Mouse (Mus musculus) liver (tissue): ENCODE results near the gene Cyp11a1.

Experiments
- DNase-seq: peaks from one replicate; pipeline ENCODE4 v3.0.0-alpha.2; 2020; ENCODE audit warnings: mixed read lengths

The Cyp11a1 gene

DNA sequence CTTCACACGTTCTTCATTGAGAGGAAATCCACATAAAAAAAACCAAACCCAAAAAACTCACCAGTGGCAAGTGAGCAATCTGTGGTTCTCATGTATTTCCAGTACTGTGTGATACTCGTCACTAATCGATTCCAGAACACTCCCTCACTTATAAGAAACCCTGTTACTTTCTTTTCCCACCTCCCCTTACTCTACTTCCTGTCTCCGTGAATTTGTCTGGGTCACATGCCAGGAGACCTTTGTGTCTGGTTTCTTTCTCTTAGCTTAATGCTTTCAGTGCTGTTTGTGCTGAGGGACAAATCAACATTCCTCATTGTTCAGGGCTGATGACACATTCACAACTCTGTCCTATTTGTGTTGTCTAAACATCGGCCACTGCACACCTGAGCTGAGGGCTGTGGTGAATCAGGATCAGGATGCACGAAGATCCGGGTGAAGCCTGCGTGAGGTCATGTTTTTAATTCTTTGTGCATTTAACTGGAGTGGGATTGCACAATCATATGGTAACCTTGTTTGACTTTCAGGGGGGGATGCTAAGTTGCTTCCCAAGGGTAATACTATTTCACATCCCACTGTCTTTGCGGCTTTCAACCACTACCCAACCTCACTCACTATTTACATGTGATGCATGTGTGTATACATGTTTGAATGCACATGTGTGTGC is 33.3 kb upstream of the Cyp11a1 start:
- no peak for DNase-seq

DNA sequence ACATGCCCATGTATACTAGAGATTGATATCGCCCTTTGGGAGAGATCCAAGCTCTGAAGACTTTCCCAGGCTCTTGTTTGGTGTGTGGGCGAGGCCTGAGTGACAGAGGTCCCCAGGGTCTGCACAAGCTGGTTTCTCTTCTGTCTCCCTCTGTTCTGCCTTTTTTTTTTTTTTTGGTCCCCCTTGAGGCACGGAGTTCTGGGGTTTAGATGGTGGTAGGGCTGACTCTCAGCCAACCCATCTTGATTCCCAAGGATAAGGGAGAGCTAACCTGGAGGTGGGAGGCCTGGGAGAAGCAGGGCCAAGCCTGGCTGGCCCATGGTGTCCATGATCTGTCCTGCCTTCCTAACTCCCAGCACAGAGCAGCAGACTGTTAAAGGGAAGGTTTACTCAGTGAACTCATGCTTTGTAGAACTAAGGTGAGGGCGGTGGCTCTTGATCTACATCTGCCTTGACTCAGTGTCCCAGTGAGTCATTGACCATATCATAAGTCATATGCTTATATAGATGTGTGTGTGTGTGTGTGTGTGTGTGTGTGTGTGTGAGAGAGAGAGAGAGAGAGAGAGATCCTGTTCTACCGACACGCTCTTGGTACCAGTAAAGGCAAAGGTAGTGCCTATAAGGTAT is 32.7 kb upstream of the Cyp11a1 start:
- no peak for DNase-seq

DNA sequence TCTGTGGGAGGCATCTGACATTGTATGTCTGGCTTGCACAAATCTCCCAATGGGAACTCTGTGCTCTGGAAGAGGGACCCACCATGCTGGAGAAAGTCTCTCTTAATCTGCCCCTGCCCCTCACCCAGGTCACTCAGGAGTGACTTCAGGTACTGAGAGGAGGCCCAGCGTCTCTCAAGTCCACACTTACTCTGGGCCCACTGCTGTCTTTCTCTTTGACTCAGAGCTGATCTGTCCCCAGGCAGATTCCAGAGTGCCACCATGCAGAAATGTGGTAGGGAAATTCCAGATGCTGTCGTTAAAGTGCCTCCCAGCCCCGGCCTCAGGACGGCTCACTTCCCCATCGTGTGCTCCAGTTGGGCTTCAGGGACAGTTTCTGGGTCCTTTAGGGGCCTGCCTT is 32.0 kb upstream of the Cyp11a1 start:
- no peak for DNase-seq

DNA sequence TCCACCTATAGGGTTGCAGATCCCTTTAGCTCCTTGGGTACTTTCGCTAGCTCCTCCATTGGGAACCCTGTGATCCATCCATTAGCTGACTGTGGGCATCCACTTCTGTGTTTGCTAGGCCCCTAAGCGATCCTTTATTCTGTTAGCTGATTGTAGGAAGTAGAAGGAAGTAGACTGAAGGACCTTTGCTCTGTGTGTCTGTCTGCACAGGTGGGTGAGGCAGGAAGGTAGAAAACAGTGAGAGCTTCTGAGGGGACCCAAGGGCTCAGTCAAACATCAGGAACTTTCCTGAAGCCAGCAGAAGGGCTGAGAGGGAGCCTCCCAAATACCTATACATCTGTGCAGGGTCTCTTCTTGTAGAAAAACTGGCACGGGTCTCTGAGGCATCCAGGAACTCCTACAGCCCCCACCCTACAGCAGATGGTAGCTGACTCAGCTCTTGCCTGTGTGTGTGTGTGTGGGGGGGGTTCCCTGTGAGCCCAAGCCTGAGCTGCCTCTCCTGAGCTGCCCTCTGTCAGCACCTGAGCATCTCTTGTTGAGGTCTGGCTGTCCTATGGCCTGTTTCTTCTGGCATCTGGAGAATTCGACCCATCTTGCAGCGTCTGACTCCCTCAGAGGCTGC is 30.9 kb upstream of the Cyp11a1 start:
- DNase-seq, result no peak

DNA sequence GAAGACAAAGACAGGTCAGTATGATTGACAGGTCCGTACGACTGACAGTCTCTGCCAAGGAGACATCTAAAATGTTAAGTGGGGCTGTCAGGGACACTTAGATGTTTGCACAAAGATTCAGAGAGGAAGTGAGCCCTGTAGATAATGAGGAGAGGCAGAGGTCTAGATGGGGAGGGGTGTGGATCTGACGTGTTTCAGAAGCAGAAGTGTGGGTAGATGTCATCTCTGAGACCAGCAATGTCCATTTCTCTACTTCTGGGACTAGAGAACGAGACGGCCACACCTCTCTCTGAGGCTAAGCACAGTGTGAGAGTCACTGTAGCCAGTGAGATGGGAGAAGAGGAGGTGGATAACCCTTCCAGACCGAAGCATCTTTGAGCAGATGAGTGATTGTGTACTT is 28.2 kb upstream of the Cyp11a1 start:
- no peak for DNase-seq

DNA sequence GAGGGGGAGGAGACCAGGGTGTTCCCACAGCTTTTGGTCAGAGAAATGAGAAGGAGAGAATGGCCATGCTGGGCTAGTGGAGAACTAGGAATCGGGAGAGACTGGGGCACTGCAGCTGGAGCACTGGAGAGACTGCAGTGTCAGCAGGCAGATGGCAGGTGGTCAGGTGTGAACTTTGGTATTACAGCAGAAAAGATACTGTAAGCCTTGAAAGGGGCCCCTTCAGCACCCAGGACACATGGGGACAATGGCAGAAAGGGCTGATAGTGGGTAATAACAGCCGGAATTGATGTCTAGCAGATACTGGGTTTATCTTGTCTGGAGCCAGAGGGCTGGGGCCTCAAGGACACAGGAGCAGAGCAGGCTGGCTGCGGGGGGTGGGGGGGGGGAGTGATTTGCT is 27.4 kb upstream of the Cyp11a1 start:
- no peak for DNase-seq

DNA sequence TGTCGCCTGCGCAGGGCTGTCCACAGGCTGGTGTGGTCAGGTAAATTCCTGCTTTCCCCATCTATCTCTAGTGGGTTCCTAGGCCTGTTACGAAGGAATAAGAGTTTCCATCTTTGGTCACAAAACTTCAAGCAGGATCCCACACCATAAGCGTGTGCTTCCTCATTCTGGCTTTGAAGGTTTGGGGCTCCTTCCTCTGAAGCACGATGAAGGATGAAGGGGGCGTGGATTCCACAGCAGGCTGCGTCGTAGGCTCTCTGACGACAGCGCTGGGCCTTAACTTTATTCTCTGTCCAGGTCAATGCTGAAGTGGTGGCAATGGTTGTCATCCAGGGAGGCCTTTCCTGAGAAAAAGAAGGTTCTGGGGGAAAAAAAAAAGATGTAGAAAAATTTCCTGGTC is 25.6 kb upstream of the Cyp11a1 start:
- no peak for DNase-seq

DNA sequence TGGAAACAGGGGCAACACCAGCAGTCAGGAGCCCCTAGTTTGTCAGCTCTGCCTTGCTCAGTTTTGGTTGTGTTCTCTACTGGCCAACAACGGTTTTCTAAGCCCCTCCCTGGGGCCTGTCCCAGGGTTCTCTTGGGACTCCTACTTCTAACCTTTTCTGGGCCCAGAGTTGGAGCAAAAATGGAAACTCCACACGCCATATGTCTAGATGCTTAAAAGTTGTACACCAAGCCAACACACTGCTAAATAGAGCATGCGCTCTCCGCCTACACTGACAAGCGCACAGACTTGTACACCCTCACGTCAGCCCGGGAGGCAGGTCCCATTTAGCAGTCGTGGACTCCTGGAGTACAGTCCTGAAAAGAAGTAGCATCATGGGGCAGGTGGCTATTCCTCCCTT is 20.9 kb upstream of the Cyp11a1 start:
- no peak for DNase-seq

DNA sequence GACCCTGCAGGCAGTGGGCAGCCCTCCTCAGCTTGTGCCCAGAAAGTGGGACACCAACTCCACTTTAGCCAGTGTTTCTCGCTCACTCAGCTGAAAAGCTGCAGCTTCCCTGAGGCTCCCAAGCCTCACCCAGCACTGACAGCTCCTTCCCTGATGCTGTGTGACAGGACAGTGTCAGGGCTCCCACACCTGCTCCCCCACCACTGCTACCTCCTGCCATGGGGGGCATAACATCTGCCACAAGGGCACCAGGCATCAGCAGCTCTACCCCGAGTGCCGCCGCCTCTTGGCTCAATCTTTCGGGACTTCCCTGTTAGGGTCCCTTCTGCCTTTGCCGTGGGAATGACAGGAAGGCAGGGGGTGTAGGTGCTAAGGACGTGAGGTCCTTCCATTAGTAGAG is 19.9 kb upstream of the Cyp11a1 start:
- no peak for DNase-seq

DNA sequence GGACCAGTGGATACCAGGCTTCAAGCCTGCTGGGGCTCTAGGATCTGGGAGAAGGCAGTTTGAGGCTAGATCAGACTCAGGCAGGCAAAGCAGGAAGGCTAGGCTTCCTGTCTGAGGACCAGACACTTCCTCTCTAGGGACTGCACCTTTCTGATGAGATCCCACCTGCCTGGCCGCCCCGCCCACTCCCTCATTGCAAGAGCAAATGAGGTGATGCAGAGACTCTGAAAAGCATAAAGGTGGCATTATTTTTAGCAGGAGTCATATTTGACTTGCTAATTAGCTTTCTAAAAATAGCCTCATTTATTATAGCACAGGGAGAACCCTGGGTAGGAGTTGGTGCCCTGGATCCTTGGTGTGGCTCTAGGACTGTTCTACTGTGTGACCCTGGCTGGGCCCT is 18.1 kb upstream of the Cyp11a1 start:
- no peak for DNase-seq

DNA sequence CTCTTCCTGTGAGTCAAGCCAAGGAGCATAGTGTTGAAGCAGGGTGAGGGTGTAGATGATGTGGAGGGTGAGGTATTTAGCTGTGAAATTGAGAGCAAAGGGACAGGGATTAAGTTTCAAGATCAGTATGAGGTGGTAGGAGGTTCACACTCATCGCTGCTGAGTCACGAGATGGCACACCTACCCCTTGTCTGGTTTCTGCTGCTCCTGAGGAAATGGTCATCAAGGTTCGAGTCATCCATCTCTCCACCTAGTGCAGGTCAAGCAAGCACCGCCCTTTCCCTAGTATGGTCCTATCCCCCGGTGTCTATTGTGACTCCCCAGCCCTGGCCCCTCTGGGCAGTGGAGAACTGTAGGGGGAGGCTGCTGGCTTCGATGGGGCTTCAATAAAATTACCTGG is 16.9 kb upstream of the Cyp11a1 start:
- DNase-seq, result no peak

DNA sequence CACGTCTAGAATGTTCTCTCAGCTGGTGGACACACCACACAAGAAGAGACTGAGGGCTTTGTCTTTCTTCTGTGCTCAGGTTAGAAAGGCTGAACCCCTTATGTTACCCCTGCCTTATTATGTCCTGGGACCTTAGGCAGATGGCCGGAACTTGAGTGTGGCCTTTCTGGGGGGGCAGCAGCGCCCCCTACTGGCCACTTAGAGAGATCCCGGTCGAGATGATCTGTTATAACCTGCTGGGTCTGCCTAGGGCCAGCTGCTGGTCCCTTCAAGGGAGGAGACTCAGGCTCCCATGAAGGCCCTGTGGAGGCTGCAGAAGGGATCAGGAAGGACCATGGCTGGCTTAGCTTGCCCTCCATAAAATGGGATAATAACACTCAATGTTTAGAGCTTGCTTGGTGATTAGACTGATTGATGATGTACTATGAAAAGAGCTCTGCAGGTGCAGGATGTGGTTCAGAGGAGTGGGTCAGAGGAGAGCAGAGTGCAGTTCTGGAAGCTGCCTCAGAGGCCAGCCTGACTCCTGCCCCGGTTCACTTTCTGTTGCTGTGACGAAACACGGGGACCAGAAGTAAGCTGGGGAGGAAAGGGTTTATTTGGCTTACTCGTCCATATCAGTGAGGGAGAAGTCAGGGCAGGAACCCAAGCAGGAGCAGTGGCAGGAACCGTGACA is 15.6 kb upstream of the Cyp11a1 start:
- DNase-seq, result peak; percentile 26

DNA sequence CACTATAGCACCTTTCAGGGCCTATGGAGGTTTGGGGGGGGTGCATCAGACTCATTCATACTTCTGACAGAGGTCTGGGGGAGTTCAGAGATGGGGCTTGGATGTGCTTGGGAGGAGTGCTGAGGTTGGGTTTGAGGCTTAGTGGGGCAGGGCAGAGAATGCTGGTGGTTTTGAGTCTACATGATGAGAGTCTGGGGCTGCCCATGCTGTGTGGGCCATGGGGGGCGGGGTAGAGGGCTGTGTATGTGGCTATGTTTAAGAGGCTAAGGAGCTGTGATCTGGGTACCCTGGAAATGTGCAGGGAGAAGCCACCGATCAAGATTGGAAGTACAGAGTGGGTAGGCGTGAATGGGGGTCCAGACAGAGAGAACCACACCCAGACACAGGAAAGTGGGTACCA is 14.2 kb upstream of the Cyp11a1 start:
- DNase-seq, result no peak

DNA sequence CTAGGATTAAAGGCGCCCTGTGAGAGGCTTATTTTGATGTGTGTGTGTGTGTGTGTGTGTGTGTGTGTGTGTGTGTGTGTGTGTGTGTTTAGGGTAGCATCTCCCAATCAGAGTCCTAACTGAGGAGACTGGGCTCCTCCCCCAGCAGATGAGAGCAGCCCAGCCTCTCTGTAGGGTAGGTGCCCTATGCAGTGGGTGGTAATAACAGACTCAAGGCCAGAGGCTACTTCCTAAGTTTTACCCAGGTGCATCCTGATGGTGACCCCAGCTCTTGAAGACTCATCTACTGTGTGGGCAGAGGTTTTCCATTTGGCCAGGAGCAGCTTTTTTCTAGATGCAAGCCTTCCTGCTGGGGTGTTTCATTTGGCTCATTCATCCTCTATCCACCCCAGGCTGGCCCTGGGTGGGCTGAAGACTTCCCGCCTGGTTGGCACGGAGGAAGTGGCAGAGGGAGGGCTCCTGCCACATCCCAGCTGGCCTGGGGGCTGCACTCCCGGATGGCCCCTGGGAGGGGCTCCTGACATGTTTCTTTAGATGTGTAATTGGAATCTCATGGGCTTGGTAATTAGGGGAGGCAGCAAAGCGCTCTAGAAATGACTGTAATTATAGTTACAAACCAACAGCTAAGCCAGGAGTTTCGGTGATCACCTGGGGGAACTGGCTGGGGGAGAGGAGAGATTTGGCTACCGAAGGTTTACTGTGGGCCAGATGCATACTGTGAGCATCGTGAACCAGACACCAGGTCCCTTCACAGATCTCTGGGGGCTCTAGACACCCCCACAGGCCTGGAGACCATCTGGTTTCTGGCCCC is 13.2 kb upstream of the Cyp11a1 start:
- DNase-seq, result no peak

DNA sequence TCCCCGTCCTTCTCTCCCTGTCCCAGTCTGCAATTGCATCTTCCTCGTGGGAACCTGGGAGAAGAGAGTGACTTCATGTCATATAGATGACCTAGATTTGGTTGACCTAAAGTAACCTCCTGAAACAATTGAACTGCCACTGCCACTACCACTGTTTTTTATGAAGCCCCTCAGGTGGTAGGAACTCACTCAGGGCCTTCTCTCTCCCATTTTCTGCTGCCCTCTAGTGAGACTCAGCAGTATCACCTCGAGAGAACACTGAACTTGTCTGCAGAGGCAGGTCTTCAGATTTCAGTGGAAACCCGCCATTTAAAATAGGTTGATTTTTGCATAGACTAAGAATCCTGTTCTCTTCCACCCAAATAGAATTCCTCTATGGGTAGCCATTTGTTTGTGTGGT is 10.9 kb upstream of the Cyp11a1 start:
- no peak for DNase-seq

DNA sequence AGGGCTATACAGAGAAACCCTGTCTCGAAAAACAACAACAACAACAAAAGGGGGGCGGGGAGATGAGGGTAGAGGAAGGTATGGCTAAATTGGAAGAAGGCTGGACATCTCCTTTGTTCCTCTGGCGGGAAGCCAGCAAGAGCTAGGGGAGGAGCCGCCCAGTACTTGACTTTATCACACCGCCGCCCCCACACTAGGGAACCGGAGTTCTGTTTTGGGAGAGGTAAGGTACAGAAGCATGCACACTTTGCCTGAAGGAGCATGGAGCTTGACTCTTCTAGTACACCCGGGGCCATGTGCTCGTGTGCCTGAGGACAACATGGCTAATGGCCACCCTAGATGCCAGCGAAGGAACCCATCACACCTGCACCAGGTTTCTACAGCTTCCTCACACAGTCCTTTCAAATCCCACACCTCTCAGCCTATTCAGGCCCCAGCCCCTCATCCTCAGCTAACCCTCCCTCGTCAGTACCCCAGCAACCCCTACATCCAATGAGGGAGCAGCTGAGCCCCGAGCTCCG is 8.6 kb upstream of the Cyp11a1 start:
- DNase-seq, result no peak

DNA sequence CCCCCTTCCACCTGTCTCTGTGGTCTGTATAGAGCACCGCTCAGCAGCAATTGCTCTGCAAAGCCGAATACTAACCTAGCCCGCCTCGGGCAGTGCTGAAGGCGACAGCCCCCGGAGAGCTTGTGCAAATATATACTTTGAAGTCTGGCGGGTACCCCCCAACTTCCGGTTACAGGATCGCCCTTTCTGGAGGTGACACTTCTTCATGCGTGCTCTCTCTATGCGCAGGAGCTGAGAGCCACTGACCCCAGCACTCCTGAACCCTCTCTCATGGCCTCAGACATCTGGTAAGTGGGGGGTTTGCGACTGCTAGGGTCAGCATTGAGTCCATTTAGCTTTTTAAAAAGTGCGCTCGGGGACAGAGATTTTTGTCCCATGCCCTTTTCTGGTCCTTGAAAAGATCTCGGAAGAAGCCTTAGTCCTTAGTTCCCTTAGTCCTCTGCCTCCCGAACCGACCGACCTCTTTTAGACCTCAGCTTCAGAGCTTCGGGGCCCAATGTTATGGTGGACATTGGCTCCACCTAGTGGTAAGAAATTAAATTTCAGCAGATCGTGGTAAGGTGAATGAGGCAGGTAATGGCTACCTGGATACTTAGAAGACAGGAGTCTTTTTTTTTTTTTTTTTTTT is 8.1 kb upstream of the Cyp11a1 start:
- DNase-seq, result peak; percentile 36

DNA sequence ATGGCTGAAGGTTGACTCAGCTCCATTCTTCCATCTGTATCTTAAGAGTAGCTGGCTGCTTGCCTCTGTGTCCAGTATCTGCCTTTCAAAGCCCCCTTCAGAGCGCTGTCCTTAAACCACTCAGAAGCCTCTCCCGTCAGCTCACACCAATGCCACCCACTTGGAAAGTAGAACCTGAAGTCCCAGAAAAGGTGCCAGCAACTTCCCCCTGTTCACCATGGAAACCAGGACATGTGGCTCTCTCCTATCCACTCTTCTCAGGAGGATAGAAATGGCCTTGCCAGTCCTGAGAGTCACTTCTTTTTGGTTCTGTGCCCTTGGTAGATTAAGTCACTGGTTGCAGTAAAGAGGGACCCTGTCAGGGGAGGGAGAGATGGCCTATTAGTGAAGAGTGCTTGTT is 7.5 kb upstream of the Cyp11a1 start:
- no peak for DNase-seq

DNA sequence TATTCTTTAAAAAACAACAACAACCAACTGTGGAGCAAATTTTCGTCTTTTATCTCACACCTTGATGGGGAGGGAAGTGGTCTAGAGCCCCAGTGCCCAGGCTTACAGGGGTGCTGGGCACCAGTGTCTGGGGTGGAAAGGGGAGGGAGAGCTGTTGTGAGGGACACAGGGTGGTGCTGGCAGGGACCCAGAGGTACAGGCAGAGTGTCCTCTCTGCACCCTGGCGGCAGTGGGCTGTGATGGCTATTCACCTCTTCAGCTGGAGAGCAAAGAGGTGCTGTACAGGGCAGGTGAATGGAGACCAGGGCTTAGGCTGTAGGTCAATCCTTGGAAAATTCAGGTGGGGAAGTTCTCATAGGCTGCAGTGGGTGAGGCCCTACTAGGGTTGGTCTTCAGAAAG is 6.5 kb upstream of the Cyp11a1 start:
- DNase-seq, result no peak

DNA sequence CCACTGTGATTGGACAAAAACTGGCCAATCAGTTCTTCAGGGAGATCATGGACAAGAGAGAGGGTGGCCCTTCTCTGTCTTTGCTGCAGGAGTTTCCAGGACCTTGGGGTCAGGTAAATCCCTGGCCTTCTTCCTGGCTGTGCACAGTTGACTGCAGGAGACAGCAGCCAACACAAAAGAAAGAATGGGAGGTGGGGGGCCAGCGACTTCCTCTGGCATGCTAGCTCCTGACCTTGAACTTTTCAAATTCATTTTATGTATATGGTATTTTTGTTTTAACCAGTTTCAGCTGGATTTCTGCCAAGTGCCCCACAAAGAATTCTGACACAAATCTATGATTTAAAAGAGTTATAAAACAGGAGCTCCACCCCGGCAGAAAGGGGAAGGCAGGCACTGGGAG is 2.9 kb upstream of the Cyp11a1 start:
- no peak for DNase-seq

DNA sequence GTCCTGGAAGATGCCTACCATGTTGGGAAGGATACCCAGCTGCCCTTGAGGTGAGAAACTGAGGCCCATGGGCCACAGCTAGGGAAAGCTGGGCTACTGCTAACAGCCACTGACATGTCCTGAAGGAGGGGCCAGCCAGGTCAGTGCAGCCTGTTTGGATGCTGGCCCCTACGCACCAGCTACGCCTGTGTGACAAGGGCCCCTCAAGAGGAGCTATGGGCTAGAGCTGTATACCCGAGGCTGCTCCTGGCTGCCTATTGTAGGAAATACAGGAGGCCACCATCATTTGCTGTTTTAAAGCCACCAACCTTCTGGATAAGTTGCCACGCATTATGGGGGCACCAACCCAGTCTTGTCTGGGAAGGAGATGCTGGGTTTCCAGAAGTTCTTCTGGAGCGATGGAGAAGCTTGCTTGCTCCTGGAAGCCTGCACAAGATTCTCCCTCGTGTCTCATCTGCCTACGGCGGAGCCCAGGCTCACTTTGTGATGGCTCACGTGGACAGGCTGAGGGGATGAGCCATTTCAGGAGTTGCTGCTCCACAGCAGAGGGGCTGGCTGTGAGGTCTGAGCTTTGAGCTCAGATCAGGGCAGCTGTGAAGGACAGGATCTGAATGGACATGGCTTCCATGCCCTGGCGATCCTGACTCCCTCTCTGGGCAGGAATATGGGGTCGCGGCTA is 2.3 kb downstream of the Cyp11a1 start:
- no peak for DNase-seq

DNA sequence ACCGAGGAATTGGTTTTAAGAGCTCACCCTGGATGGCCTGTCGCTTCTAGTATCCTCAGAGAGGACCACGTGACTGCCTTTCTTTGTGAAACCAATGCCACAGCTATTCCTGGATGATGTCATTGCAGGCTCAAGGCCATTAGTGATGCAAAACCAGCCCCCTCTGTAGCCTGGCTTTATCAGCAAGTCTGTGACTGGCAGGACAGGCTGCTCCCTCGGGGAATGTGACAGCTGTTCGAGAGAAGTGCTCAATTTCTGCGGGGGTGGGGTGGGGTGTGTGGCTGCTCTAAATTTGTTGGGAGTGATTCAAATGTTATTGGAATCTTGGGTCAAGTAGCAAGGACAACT is 2.8 kb downstream of the Cyp11a1 start:
- peak; percentile 12 for DNase-seq
